Mouse (Mus musculus): ENCODE results near the gene Ifitm10. TPM values are rescaled to one million over a fixed set of nuclear protein-coding genes. Genes with fewer than 3 reads are reported as not detected.

The Ifitm10 gene
- polyA plus RNA-seq, 1 experiment from 2014 or later: 2.5 TPM

DNA sequence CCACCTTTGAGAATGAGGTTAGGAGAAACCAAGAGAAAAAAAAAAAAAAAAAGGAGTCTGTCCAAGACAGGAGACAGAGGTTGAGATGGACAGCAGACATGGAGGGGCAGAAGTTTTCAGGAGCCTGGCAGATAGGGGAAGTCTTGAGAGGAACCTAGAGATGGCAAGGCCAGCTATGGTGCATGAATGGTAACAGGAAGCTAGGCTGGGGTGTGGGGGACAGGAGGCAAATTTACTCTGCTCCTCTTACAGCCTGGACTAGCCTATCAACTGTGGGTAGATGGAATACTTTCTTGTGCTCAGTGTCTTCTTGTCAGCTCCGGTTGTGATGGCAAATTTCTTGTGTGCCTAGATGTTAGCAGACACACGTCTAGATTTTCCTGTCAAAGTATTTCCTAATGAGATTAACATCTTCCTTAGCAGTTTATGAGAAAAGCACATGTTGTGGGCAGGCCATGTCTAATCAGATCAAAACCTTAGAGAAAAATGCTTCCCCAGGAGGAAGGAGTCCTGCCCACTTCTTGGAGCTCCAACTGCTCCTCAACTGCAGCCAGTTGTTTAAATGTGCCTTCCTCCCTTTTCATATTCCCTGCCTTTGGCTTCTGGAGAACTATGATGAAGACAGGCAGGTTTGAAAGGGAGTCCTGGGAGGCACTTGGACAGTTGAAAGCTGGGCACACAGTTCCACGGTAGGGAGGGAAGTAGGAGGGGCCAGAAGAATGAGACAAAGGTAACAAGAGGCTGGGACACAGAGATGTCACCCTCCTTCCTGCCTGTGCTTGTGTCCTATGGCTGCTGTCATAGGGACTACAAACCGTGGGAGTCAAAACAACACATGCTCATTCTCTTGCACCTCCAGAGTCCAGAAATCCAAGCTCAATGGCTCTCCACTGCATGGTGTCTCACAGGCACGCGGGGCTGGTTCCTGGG is 21.0 kb upstream of the Ifitm10 start:
- no peak for ATAC-seq (ENCODE audit: low FRiP score, low TSS enrichment)
- WGBS: 59% methylated on average over 6 of the region's 6 CpGs
- Histone ChIP-seq H3K9ac (replicated peaks; ENCODE audit: low read length) (no peak overlapping the region), H3K27ac (ENCODE audit: low read length) (0 out of 2 replicates have a peak overlapping the region, but pooled peaks have one; percentile 6), H3K27me3 (ENCODE audit: insufficient read depth, low read length) (no peaks in the 10 kb centered on the region), H3K4me2 (replicated peaks; ENCODE audit: low read depth, low read length) (no peak overlapping the region), H3K36me3 (ENCODE audit: insufficient read depth, low read length) (no peaks in the 10 kb centered on the region), H3K4me3 (ENCODE audit: low read length) (no peak overlapping the region), H3K4me1 (ENCODE audit: insufficient read depth, low read length) (peaks cover 17% of the 10 kb centered on the region; the same call in 1 of the 2 replicates), H3K9me3 (ENCODE audit: low read length) (no peaks in the 10 kb centered on the region)

DNA sequence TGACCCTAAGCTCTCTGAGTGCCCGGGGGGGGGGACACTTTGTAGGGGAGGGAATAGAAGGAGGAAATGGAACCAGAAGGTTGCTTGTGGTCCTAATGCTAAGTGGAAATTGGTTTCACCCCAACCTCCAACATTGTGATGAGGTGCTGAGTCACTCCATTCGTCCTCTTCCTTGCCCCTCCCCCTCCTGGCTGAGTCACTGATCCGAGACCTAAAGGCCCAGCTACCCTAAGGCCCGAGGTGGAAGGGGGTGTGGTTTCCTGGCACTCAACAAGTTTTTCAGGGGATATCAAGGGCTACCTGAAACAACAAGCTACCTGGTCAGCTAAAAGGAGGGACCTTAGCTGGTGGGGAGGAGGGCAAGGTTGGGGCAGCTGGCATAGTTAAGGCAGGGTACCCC is 19.6 kb upstream of the Ifitm10 start:
- peaks cover 12% of the 10 kb centered on the region; the same call in 1 of the 2 replicates for H3K4me1 ChIP-seq (ENCODE audit: insufficient read depth, low read length)
- no peak overlapping the region for H3K9ac ChIP-seq (replicated peaks; ENCODE audit: low read length)
- H3K36me3 ChIP-seq (ENCODE audit: insufficient read depth, low read length): no peaks in the 10 kb centered on the region
- no peak overlapping the region for H3K4me3 ChIP-seq (ENCODE audit: low read length)
- no peak overlapping the region for H3K4me2 ChIP-seq (replicated peaks; ENCODE audit: low read depth, low read length)
- H3K9me3 ChIP-seq (ENCODE audit: low read length): no peaks in the 10 kb centered on the region
- H3K27me3 ChIP-seq (ENCODE audit: insufficient read depth, low read length): no peaks in the 10 kb centered on the region
- 15% methylated on average over 4 of the region's 4 CpGs for WGBS
- peak overlapping the region; percentile 41; the same call in 1 of the 2 replicates for H3K27ac ChIP-seq (ENCODE audit: low read length)
- ATAC-seq (ENCODE audit: low FRiP score, low TSS enrichment): 0 out of 2 replicates have a peak, but pooled peaks have one; percentile 5

DNA sequence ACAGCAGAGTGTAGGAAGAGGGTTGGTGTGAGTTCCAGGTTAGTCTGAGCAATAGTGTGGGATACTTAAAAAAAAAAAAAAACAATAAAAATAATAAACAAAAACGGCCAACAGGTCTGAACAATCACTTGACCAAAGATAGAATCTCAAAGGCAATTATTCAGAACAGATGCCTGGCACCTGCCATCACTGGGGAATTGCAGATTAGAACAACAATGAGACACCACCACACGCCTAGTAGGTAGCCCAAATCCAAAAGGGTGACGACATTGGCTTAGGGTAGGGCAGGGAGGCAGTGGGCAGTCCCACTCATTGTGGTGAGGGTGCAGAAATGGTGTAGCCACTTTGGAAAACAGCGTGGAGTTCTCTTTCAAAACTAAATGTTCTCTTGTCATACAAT is 18.1 kb upstream of the Ifitm10 start:
- Histone ChIP-seq H3K4me2 (replicated peaks; ENCODE audit: low read depth, low read length) (no peak overlapping the region), H3K9me3 (ENCODE audit: low read length) (no peaks in the 10 kb centered on the region), H3K27ac (ENCODE audit: low read length) (no peak overlapping the region), H3K27me3 (ENCODE audit: insufficient read depth, low read length) (no peaks in the 10 kb centered on the region), H3K4me1 (ENCODE audit: insufficient read depth, low read length) (peaks cover 15% of the 10 kb centered on the region), H3K4me3 (ENCODE audit: low read length) (no peak overlapping the region), H3K36me3 (ENCODE audit: insufficient read depth, low read length) (no peaks in the 10 kb centered on the region), H3K9ac (replicated peaks; ENCODE audit: low read length) (no peak overlapping the region)
- no peak for ATAC-seq (ENCODE audit: low FRiP score, low TSS enrichment)
- 71% methylated on average over 4 of the region's 4 CpGs for WGBS

DNA sequence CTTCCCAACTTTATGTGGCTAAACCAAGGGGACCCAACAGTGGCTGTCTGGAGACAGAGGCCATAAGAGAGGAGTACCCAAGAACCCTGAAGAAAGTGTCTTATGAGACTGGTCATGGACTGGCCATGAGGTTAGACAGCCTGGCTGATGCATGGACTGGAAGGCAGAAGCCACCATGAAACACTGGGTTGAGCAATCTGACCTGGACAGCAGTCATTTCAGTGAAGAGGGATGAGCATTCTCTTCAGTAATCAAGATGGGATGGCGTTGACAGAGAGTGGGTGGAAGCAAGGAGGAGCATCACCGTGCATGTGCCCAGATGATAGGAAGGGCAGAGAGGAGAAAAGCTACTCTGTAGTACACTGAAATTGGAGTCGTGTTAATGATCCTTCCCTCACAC is 17.6 kb upstream of the Ifitm10 start:
- H3K27me3 ChIP-seq (ENCODE audit: insufficient read depth, low read length): no peaks in the 10 kb centered on the region
- 63% methylated on average over 3 of the region's 3 CpGs for WGBS
- ATAC-seq (ENCODE audit: low FRiP score, low TSS enrichment): no peak
- H3K4me1 ChIP-seq (ENCODE audit: insufficient read depth, low read length): peaks cover 20% of the 10 kb centered on the region
- H3K27ac ChIP-seq (ENCODE audit: low read length): no peak overlapping the region
- H3K4me3 ChIP-seq (ENCODE audit: low read length): no peak overlapping the region
- no peaks in the 10 kb centered on the region for H3K9me3 ChIP-seq (ENCODE audit: low read length)
- no peaks in the 10 kb centered on the region for H3K36me3 ChIP-seq (ENCODE audit: insufficient read depth, low read length)
- no peak overlapping the region for H3K9ac ChIP-seq (replicated peaks; ENCODE audit: low read length)
- no peak overlapping the region for H3K4me2 ChIP-seq (replicated peaks; ENCODE audit: low read depth, low read length)

DNA sequence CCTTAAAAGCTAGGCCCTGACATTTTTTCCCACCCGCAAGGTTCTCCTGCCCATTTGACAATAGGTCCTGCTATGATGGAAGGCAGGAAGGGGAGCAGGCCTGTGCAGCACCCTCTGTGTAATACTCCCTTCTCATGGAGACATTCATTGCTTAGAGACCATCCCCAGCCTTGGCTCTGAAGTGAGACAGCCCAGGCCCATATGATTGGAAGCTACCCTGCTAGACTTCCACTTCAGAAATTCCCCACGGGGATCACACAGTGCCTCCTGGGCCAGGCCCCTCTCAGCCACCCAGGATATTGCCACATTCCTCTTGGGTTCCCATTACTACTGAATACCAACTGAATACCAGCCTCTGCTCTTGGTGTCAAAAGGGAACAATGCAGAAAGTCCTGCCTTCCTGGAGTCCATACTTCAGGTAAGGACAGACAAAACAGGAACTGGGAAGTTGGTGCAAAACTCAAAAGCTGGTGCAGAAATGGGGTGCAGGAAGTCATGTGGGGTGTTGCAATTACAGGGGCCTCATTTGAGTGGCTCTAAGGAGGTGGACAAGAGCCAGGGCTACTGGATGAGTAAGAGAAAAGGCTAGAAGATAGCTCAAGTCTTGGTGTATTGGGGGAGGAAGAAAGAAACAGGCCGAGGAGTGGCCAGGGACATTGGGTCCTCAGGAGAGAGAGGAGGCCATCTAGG is 16.6 kb upstream of the Ifitm10 start:
- no peak overlapping the region for H3K4me3 ChIP-seq (ENCODE audit: low read length)
- no peak for ATAC-seq (ENCODE audit: low FRiP score, low TSS enrichment)
- no peaks in the 10 kb centered on the region for H3K27me3 ChIP-seq (ENCODE audit: insufficient read depth, low read length)
- no peak overlapping the region for H3K4me2 ChIP-seq (replicated peaks; ENCODE audit: low read depth, low read length)
- H3K9ac ChIP-seq (replicated peaks; ENCODE audit: low read length): no peak overlapping the region
- H3K9me3 ChIP-seq (ENCODE audit: low read length): no peaks in the 10 kb centered on the region
- no peak overlapping the region for H3K27ac ChIP-seq (ENCODE audit: low read length)
- H3K36me3 ChIP-seq (ENCODE audit: insufficient read depth, low read length): peaks cover 3% of the 10 kb centered on the region
- 82% methylated on average over 3 of the region's 3 CpGs for WGBS
- H3K4me1 ChIP-seq (ENCODE audit: insufficient read depth, low read length): peaks cover 28% of the 10 kb centered on the region

DNA sequence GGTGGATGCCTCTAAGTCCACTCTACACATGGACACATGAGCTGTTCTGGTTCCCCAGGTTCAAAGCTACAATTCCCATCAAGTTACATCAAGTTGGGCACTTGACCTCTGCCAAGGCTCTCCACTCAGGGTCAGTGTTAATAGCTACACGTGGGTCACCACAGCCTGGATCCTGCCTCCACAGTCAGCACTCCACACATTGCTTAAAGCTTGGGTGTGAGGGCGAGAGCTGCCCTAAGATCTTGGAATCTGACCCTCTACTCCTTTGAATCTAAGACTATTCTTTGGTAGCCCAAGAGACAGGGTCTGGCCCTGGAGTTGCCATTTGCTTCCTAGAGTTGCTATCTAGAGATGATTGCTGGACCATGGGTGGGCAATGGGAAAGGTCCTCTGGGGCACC is 15.2 kb upstream of the Ifitm10 start:
- no peak overlapping the region for H3K4me2 ChIP-seq (replicated peaks; ENCODE audit: low read depth, low read length)
- ATAC-seq (ENCODE audit: low FRiP score, low TSS enrichment): no peak
- no peaks in the 10 kb centered on the region for H3K27me3 ChIP-seq (ENCODE audit: insufficient read depth, low read length)
- peaks cover 28% of the 10 kb centered on the region for H3K4me1 ChIP-seq (ENCODE audit: insufficient read depth, low read length)
- H3K4me3 ChIP-seq (ENCODE audit: low read length): no peak overlapping the region
- no peaks in the 10 kb centered on the region for H3K9me3 ChIP-seq (ENCODE audit: low read length)
- WGBS: 98% methylated on average over 2 of the region's 2 CpGs
- peaks cover 15% of the 10 kb centered on the region for H3K36me3 ChIP-seq (ENCODE audit: insufficient read depth, low read length)
- H3K9ac ChIP-seq (replicated peaks; ENCODE audit: low read length): no peak overlapping the region
- H3K27ac ChIP-seq (ENCODE audit: low read length): no peak overlapping the region

DNA sequence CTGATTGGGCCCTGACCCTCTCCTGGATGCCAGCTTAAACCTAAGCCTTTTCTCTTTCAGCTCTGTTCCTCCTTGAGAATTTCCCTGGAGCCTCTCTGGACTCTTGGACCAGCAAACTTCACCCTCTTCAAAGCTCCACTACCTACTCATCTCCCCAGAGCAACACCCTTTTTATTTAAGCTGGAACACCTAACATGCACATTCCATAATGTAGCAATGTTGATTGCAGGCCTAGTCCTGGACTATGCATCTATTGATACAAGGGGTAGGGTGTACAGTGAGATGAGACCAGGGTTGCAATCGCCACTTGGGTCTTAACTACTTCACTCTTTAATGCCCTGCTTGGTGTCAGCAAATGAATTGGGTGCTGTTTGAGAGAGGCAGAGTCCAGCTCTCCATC is 14.6 kb upstream of the Ifitm10 start:
- H3K4me3 ChIP-seq (ENCODE audit: low read length): peak overlapping the region; percentile 83
- ATAC-seq (ENCODE audit: low FRiP score, low TSS enrichment): peak; percentile 13; the same call in 1 of the 2 replicates
- H3K27me3 ChIP-seq (ENCODE audit: insufficient read depth, low read length): no peaks in the 10 kb centered on the region
- peak overlapping the region; percentile 93 for H3K4me2 ChIP-seq (replicated peaks; ENCODE audit: low read depth, low read length)
- peaks cover 20% of the 10 kb centered on the region for H3K36me3 ChIP-seq (ENCODE audit: insufficient read depth, low read length)
- peak overlapping the region; percentile 75 for H3K27ac ChIP-seq (ENCODE audit: low read length)
- WGBS: 96% methylated on average over 1 of the region's 1 CpGs
- peaks cover 24% of the 10 kb centered on the region for H3K4me1 ChIP-seq (ENCODE audit: insufficient read depth, low read length)
- no peaks in the 10 kb centered on the region for H3K9me3 ChIP-seq (ENCODE audit: low read length)
- H3K9ac ChIP-seq (replicated peaks; ENCODE audit: low read length): peak overlapping the region; percentile 40; the same call in 1 of the 2 replicates

DNA sequence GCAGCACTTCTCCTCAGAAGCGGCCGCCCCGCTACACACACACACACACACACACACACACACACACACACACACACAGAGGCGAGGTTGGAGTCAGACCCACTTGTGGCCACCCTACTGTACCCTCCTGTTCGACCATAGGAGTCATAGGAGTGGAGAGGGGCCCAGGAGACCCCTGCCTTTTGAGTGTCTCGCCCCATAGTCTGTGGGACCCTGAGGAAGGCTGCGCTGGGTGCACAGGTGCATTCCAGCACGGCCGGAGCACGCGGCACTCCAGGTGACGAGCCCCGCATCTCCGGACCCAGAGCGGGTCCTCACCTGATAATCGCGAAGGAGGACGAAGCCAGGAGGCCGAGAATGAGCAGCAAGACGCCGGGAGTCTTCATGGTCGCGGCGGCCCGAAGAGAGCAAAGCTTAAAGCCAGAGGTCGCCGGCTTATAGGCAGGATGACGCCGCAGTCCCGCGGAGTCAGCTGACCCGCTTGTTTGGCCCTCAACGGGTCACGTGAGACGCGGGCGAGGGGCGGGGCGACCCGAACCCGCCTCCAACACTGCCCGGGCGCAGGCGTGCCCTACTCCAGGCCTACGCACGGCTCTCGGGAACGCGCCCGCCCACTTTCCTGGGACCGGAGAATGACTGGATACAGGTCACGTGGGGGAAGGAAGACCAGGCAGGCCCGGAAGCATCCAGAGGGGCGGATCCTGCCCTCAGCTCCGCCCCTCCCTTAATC is 14.0 kb upstream of the Ifitm10 start, which contains the start of gene Ctsd:
Gene Ctsd, minus strand, starts transcription at position 620 of the 730 bp plus-strand sequence.
- Histone ChIP-seq H3K9me3 (ENCODE audit: low read length) (no peaks in the 10 kb centered on the region), H3K27me3 (ENCODE audit: insufficient read depth, low read length) (no peaks in the 10 kb centered on the region), H3K36me3 (ENCODE audit: insufficient read depth, low read length) (peaks cover 26% of the 10 kb centered on the region), H3K4me3 (ENCODE audit: low read length) (peak within 1 kb of the TSS; percentile 83), H3K4me2 (replicated peaks; ENCODE audit: low read depth, low read length) (peak within 1 kb of the TSS; percentile 93), H3K9ac (replicated peaks; ENCODE audit: low read length) (peak within 1 kb of the TSS; percentile 91), H3K4me1 (ENCODE audit: insufficient read depth, low read length) (peaks cover 19% of the 10 kb centered on the region), H3K27ac (ENCODE audit: low read length) (peak within 1 kb of the TSS; percentile 88)
- ATAC-seq (ENCODE audit: low FRiP score, low TSS enrichment): peak; percentile 96
- WGBS: under 1% methylated on average over 55 of the region's 55 CpGs

DNA sequence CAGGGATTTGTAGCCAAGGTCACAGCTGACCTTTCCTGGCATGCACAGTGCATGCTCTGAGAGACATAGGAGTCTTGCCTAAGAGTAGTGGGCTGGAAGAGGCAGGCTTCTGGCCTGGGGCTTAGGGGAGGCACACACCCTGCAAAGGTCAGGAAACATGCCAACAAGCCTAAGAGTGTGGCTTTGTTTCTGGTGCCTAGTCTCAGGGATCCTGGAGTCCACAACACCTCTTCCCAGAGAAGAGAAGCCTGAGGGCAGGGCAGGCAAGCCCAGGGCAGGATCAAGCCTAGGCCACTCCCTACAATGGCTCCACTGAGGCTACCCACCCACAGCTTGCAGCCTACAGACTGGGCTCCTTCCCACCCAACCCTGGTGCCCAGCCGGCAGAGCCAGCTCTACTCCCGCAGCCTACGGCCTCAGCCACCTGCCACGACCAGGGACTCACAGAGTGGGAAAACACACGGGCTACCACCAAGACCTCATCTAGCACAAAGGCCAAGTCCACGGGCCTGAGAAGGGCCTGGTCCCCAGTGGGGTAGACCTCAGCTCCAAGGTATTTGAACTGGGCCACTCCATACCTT is 13.2 kb upstream of the Ifitm10 start:
- Histone ChIP-seq H3K4me2 (replicated peaks; ENCODE audit: low read depth, low read length) (peak overlapping the region; percentile 93), H3K36me3 (ENCODE audit: insufficient read depth, low read length) (peaks cover 35% of the 10 kb centered on the region), H3K27me3 (ENCODE audit: insufficient read depth, low read length) (no peaks in the 10 kb centered on the region), H3K4me1 (ENCODE audit: insufficient read depth, low read length) (peaks cover 19% of the 10 kb centered on the region), H3K27ac (ENCODE audit: low read length) (peak overlapping the region; percentile 88; the same call in 1 of the 2 replicates), H3K9ac (replicated peaks; ENCODE audit: low read length) (peak overlapping the region; percentile 91), H3K4me3 (ENCODE audit: low read length) (peak overlapping the region; percentile 83), H3K9me3 (ENCODE audit: low read length) (no peaks in the 10 kb centered on the region)
- ATAC-seq (ENCODE audit: low FRiP score, low TSS enrichment): 0 out of 2 replicates have a peak, but pooled peaks have one; percentile 14
- WGBS: 46% methylated on average over 6 of the region's 6 CpGs
